Mouse (Mus musculus) olfactory bulb, adult 2 months (tissue): ENCODE measurements around the gene Prkcb. TPM values are rescaled to one million over a fixed set of nuclear protein-coding genes. Genes with fewer than 3 reads are reported as not detected.

Source experiments
- H3K27ac ChIP-seq: fragments of 200-500 bp; 2 replicates; pipeline ENCODE4 v1.5.1; 2012; ENCODE audit warnings: low read depth, low read length; ENCODE audit not compliant: insufficient read depth
- H3K4me1 ChIP-seq: fragments of 200-500 bp; 2 replicates; pipeline ENCODE4 v1.6.1; 2012; ENCODE audit warnings: low read length; ENCODE audit not compliant: control insufficient read depth, insufficient read depth
- H3K4me3 ChIP-seq: fragments of 200-500 bp; 2 replicates; pipeline ENCODE4 v1.5.1; 2012; ENCODE audit warnings: mild to moderate bottlenecking, low read depth, low read length, moderate library complexity; ENCODE audit not compliant: insufficient read depth
- CTCF ChIP-seq: fragments of 200-500 bp; IDR thresholded peaks from 2 replicates; pipeline ENCODE4 v1.5.1; 2012; ENCODE audit warnings: low read depth, mild to moderate bottlenecking, low read length, moderate library complexity; ENCODE audit not compliant: insufficient read depth
- POLR2A ChIP-seq: fragments of 200-500 bp; IDR thresholded peaks from 2 replicates; pipeline ENCODE4 v1.6.1; 2012; ENCODE audit warnings: mild to moderate bottlenecking, low read depth, low read length, moderate library complexity; ENCODE audit not compliant: insufficient read depth
- WGBS: fragments of 180-500 bp; shearing (Covaris S2); methylation state at CpG from one replicate; pipeline ENCODE4 v1.1.7; 2018; 5-methylcytosine and 5-hydroxymethylcytosine counted together
- polyA plus RNA-seq: library from polyadenylated mRNA; stranded (reverse); fragments of >200 nt; gene quantifications from 2 replicates; pipeline ENCODE4 v1.2.4, GENCODE M21; 2012; ENCODE audit warnings: low replicate concordance; ENCODE audit not compliant: missing spikeins, insufficient read depth, insufficient read length

The Prkcb gene
- polyA plus RNA-seq, 1 experiment: 694 TPM

DNA sequence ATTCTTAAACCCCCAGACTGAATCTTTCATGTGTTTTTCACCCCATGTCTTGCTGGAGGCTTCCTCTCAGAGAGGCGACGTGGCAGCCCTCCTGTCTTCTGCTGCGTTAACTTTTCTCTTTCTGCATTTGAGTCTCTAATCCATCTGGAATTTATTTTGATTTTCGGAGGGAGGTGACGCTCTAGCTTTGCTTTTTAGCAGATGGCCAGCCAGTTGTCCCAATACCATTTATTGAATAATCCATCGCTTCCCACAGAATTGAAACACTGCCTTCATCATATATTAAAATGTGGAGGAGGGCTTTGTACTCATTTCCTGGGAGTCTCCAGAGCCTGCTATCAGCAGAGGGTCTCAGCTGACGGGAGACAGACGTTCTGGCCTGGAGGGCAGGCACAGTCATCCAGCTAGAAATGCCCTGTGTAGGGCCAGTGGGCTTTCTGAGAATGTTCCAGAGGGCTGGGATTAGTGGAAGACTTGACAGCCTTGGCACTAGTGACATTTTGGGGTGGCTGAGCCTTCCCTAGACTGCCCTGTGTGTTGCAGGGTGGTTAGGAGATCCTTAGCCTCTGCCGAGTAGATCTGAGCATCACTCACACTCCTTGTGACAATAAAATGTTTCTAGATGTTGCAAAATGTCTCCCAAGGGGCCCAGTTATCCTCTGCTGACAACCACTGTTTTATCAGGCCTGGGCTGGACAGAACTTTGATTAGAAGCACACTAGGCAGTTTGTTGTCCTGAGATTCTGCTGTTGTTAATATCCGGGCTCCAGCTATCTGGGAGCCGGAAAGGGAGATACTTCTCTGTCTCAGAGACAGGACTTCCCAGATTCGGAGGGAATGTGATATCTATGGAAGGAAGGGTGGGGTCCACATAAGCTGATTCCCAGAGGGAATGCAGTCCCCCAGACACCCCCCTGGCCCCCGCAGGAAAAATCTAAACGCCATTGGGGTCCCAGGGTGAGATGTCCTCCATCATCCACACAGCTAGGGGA lies 58.0 kb downstream of the Prkcb start:
- WGBS: 84% methylated on average over 14 of the region's 14 CpGs
- H3K27ac ChIP-seq: no peak overlapping the region
- peaks cover 18% of the 10 kb centered on the region for H3K4me1 ChIP-seq
- no peak overlapping the region for H3K4me3 ChIP-seq
- TF ChIP-seq CTCF (no peak), POLR2A (no peak)

DNA sequence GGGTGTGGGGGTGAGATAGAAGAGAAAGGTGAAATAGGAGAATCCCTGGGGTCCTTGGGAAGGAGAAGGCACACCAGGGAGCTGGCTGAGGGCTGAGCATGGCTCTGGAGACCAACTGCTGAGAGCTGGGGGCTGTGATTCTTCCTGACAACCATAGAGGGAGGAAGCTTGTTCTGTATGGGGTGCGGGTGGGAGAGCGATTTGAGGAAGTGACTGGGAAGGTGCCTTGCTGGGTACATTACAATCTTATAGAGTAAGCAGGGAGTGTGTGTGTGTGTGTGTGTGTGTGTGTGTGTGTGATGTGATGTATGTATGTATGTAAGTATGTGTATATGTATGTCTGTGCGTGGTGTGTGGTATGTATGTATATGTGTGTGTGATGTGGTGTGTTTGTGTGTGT lies 58.9 kb downstream of the Prkcb start:
- no peak overlapping the region for H3K27ac ChIP-seq
- no peak overlapping the region for H3K4me3 ChIP-seq
- H3K4me1 ChIP-seq: peaks cover 15% of the 10 kb centered on the region
- 65% methylated on average over 3 of the region's 3 CpGs for WGBS
- no peak for TF ChIP-seq POLR2A
- no peak for TF ChIP-seq CTCF

DNA sequence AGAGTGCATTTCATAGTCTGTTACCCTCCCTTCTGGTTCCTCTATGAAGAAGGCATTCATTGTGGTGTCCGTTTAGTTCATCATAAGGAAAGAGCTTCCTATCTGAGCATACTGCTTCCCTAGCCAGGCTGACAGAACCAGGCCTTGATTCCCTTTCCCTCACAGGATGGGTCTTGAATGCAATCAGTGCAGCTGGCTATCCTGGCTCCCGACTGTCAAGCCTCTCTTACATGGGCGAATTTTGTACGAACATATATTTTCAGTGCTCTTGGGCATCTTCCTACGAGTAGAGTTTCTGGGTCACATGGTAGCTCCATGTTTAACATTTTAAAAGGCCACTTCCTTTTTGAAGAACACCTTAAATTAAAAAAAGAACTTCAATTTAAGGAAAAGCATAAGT lies 61.4 kb downstream of the Prkcb start:
- Histone ChIP-seq H3K27ac (no peak overlapping the region), H3K4me1 (peaks cover 15% of the 10 kb centered on the region), H3K4me3 (no peak overlapping the region)
- WGBS: 84% methylated on average over 5 of the region's 5 CpGs
- TF ChIP-seq POLR2A (no peak), CTCF (no peak)

DNA sequence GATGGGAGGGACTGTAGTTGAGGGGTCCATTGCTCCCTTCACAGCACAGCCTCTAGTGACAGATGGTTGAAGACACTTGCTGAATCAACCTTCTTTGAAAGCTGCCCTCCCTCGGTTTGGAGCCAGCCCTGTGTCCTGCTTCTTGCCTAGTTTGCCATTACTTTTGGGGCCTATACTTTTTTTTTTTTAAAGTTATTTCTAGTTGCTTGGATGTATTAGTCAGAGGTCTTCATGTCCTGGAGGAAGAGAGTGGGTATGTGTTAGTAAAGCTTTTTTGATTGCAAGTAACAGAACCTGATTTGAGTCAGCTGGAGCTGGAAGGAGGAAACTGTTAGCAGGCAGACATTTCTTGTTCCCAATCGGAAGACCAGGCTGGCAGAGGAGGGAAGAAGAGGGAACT lies 62.2 kb downstream of the Prkcb start:
- Histone ChIP-seq H3K27ac (no peak overlapping the region), H3K4me3 (no peak overlapping the region), H3K4me1 (peaks cover 15% of the 10 kb centered on the region)
- TF ChIP-seq POLR2A (no peak), CTCF (no peak)
- WGBS: 57% methylated on average over 2 of the region's 2 CpGs

DNA sequence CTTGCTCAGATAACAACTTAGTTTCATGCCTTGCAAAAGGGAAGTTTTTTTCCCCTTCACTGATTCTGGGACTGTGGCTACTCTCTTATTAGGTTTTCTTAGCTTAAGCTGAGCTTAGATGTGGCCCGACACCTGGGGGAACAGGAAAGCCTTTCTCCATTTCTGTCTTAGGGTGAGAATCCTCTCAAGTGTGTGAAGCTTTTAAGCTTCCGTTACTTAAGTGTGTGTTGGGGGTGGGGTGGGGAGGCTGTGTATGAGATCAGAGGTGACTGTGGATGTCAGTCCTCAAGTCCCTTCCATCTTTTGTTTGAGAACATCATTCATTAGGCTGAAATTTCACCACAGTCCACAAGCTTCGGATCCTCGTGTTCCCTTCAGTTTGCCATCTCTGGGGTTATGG lies 63.3 kb downstream of the Prkcb start:
- Histone ChIP-seq H3K27ac (no peak overlapping the region), H3K4me3 (no peak overlapping the region), H3K4me1 (peaks cover 12% of the 10 kb centered on the region)
- no peak for TF ChIP-seq POLR2A
- TF ChIP-seq CTCF: no peak
- 89% methylated on average over 4 of the region's 4 CpGs for WGBS

DNA sequence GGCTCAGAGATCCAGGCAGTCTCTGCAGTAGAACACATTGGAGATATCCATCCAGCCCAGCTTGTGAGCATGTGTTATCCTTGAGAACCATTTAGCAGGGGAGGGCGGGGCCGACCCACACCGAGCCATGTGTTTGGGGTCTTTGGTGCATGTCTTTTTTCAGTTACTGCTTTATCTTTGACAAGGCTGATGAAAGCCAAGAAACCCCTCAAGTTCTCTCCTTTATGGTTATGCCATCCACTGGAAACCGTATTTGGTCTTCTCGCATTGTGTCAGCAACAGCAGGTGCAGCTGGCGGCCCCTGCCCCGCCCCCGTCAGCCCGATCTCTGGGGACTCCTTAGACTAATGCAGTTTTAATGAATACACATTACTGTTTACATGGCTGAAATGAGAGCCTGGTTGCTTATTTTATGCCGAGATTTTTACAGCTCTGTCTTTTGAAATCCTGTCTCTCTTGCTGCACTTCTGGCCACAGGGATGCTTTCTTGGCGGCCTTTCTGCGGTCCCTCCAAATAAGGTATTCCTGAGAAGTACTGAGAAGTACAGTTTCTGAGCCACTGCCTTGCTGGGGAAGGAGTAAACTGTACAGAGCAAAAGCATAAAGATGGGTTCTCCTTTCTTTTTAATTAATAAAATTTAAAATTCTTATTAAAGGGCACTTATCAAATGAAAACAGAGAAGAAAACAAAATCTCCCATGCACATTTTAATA lies 64.2 kb downstream of the Prkcb start:
- Histone ChIP-seq H3K27ac (no peak overlapping the region), H3K4me3 (no peak overlapping the region), H3K4me1 (peaks cover 16% of the 10 kb centered on the region)
- 22% methylated on average over 12 of the region's 12 CpGs for WGBS
- TF ChIP-seq CTCF (no peak), POLR2A (no peak)

DNA sequence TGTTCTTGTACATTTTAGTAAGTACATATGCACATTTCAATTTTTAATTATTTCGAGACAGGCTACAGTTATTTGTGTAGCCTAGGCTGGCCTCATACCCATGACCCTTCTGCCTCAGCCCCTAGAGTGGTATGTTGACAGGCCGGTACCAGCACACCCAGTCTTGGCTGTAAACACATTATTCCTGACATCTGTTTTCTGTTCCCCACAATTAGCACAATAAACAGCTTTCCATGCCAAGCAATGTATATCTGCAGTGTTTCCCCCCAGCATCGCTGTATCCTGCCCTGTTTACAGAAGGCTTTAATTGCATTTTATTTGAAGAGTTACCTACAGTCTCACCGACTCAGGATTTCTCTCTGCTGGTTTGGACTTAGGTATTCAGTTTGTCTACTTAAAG lies 64.8 kb downstream of the Prkcb start:
- Histone ChIP-seq H3K4me3 (no peak overlapping the region), H3K4me1 (peaks cover 19% of the 10 kb centered on the region), H3K27ac (no peak overlapping the region)
- 53% methylated on average over 4 of the region's 4 CpGs for WGBS
- no peak for TF ChIP-seq CTCF
- TF ChIP-seq POLR2A: no peak

DNA sequence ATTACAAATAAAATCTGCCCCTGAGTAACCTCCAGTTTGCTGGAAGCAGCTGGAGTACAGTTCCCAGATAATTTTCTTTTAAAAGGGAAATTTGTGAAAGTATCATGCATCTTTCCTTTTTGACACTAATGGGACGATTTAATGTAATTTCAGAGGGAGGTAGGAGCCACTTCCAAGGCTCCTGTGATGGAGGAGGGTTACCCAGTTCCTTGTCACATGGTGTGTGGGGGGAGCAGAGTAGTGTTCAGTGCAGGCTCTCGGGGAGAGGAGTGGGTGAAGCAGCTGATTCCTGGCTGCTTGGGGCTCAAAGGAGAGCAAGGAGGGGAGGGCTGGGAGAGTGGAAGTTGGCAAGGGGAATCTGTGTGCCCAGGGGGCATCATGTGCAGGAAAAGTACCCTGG lies 68.4 kb downstream of the Prkcb start:
- Histone ChIP-seq H3K4me1 (peaks cover 16% of the 10 kb centered on the region), H3K27ac (no peak overlapping the region), H3K4me3 (no peak overlapping the region)
- WGBS: 35% methylated on average over 2 of the region's 2 CpGs
- no peak for TF ChIP-seq CTCF
- no peak for TF ChIP-seq POLR2A

DNA sequence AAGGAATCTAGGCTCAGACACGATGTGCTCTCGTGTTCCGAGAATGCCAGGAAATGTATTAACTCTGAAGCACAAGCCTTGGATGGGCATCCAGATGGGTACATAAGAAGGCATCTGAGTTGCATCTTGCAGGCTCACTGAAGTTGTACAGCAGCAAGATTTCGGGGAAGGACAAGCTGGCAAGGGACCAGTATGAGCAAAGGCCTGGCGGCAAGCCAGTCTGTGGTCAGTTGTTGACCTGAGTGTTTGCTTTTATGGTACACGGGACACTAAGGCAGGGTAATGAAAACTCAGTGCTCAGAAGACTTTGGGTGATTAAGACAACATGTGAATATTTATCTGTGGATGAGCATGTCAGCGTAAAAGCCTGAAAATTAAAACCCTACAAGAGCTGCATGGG lies 69.3 kb downstream of the Prkcb start:
- H3K4me1 ChIP-seq: peaks cover 11% of the 10 kb centered on the region
- 72% methylated on average over 7 of the region's 7 CpGs for WGBS
- TF ChIP-seq POLR2A: no peak
- no peak for TF ChIP-seq CTCF
- H3K27ac ChIP-seq: no peak overlapping the region
- H3K4me3 ChIP-seq: no peak overlapping the region
